Mouse (Mus musculus) hindbrain, embryonic 14.5 days (tissue): ENCODE data around the gene Havcr2. TPM values are rescaled to one million over a fixed set of nuclear protein-coding genes. Genes with fewer than 3 reads are reported as not detected.

Experiments
- ATAC-seq: fragments of 200-750 bp; cut with Nextera tagmentation; 2 replicates; pipeline ENCODE4 v1.8.0; 2017; ENCODE audit warnings: moderate number of reproducible peaks, mild to moderate bottlenecking, moderate TSS enrichment, moderate library complexity; ENCODE audit not compliant: low FRiP score
- DNase-seq: peaks from one replicate; pipeline ENCODE4 v3.0.0-alpha.2; 2015; ENCODE audit warnings: low spot score
- H3K27ac ChIP-seq: fragments of 300-500 bp; sonication (generic); 2 replicates; pipeline ENCODE4 v1.5.1; 2014; ENCODE audit warnings: mild to moderate bottlenecking, moderate library complexity
- H3K27me3 ChIP-seq: fragments of 300-500 bp; sonication (generic); 2 replicates; pipeline ENCODE4 v1.6.1; 2014; ENCODE audit warnings: mild to moderate bottlenecking, low read length, mixed read lengths; ENCODE audit not compliant: control insufficient read depth, insufficient read depth
- H3K36me3 ChIP-seq: fragments of 300-500 bp; sonication (generic); replicated peaks from 2 replicates; pipeline ENCODE4 v1.6.1; 2014; ENCODE audit not compliant: control insufficient read depth, insufficient read depth
- H3K4me1 ChIP-seq: fragments of 300-500 bp; sonication (generic); replicated peaks from 2 replicates; pipeline ENCODE4 v1.6.1; 2014; ENCODE audit warnings: antibody characterized with exemption, low read length, mixed read lengths; ENCODE audit not compliant: control insufficient read depth, insufficient read depth
- H3K4me2 ChIP-seq: fragments of 300-500 bp; sonication (generic); replicated peaks from 2 replicates; pipeline ENCODE4 v1.6.1; 2014; ENCODE audit warnings: mild to moderate bottlenecking, moderate library complexity
- H3K4me3 ChIP-seq: fragments of 300-500 bp; sonication (generic); replicated peaks from 2 replicates; pipeline ENCODE4 v1.5.1; 2014; ENCODE audit warnings: mild to moderate bottlenecking, low read length
- H3K9ac ChIP-seq: fragments of 300-500 bp; sonication (generic); 2 replicates; pipeline ENCODE4 v1.6.1; 2014
- H3K9me3 ChIP-seq: fragments of 300-500 bp; sonication (generic); 2 replicates; pipeline ENCODE4 v1.6.1; 2016; ENCODE audit warnings: low read length; ENCODE audit not compliant: control insufficient read depth
- WGBS: fragments of 180-500 bp; shearing (Covaris S2); extraction: QIAGEN DNeasy Blood & Tissue Kit; methylation state at CpG from one replicate; pipeline ENCODE4 v1.1.7; 2014; 5-methylcytosine and 5-hydroxymethylcytosine counted together
- polyA plus RNA-seq: library from polyadenylated mRNA; unstranded; fragments of >200 nt; fragmentation: Nextera tagmentation; extraction: Ambion mirVana; gene quantifications from 2 replicates; pipeline ENCODE4 v1.2.1, GENCODE M21; 2014

Havcr2 gene
- polyA plus RNA-seq, 1 experiment from 2014 or later = 0.23 TPM

GRCm38 (mm10) chr11:46431129-46431528 lies 23.6 kb upstream of the Havcr2 start:
- peak; percentile 91 for ATAC-seq
- Histone ChIP-seq H3K9me3 (no peaks in the 10 kb centered on the region), H3K36me3 (no peaks in the 10 kb centered on the region), H3K27ac (no peak overlapping the region; the same call in 1 of the 2 replicates), H3K9ac (no peak overlapping the region), H3K4me2 (no peak overlapping the region), H3K27me3 (no peaks in the 10 kb centered on the region), H3K4me1 (no peaks in the 10 kb centered on the region; the same call in 1 of the 2 replicates), H3K4me3 (no peak overlapping the region)
- 32% methylated on average over 3 of the region's 3 CpGs for WGBS
- DNase-seq = peak; percentile 87

DNA sequence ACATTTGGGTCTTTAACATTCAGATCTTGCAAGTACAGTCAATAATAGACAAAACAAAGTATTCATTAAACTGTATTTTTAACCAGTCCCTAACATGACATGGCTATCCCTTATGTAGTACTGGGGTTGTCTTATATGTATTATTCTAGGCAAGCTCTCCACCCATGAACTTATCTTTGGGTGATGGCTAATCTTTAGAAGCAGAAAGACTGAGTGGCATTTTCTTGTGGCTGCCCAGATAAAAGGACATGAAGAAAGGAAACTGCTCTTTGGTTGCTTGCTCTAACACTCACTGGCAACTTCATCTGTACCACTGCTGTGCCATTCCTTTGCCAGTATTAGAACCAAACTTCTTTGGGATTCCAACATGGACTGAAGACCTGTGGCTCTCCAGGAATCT lies 19.4 kb upstream of the Havcr2 start:
- no peak for DNase-seq
- H3K27me3 ChIP-seq = no peaks in the 10 kb centered on the region
- no peak overlapping the region for H3K4me3 ChIP-seq
- H3K27ac ChIP-seq = no peak overlapping the region
- no peak for ATAC-seq
- peaks cover 9% of the 10 kb centered on the region; the same call in 1 of the 2 replicates for H3K36me3 ChIP-seq
- no peak overlapping the region for H3K4me2 ChIP-seq
- no peaks in the 10 kb centered on the region for H3K9me3 ChIP-seq
- H3K4me1 ChIP-seq = peaks cover 5% of the 10 kb centered on the region
- H3K9ac ChIP-seq = no peak overlapping the region

GRCm38 (mm10) chr11:46436760-46437458 lies 17.8 kb upstream of the Havcr2 start, which contains the start of gene Med7:
Med7 (plus strand) TSS chr11:46436925.
- H3K36me3 ChIP-seq = peaks cover 21% of the 10 kb centered on the region
- WGBS = under 1% methylated on average over 58 of the region's 59 CpGs
- peak within 1 kb of the TSS; percentile 76 for H3K9ac ChIP-seq
- no peaks in the 10 kb centered on the region for H3K9me3 ChIP-seq
- peak within 1 kb of the TSS; percentile 79 for H3K4me3 ChIP-seq
- H3K4me1 ChIP-seq = peaks cover 5% of the 10 kb centered on the region
- H3K4me2 ChIP-seq = peak within 1 kb of the TSS; percentile 93
- DNase-seq = peak; percentile 91
- H3K27ac ChIP-seq = peak within 1 kb of the TSS; percentile 79
- peak; percentile 99 for ATAC-seq
- H3K27me3 ChIP-seq = no peaks in the 10 kb centered on the region

DNA sequence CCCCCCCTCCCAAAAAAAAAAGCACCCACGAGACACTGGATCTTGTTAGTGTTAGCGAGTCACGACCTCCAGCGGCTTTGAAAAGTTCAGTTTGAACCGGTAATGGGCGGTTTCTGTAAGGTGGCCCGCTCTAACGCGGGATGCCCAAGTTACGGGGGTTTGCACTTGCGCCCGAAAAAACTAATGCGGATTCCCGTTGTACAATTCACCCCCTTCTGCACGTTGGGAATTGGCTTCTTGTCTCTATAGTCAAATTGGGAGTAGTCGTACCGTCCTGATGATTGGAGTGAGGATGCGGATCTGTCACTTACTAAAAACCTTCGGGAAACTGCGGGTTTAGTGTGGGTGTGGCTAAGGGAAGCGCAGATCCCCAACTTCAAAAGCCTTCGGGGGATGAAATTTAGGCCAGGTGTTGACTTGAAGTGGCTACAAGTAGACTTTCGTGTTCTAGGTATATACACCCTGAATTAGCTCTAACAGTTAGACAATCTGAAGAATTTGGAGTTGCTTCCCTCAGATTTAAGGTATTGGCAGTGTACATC lies 17.2 kb upstream of the Havcr2 start:
- ATAC-seq (no peak), DNase-seq (peak; percentile 49)
- peak overlapping the region; percentile 93 for H3K4me2 ChIP-seq
- peaks cover 27% of the 10 kb centered on the region for H3K36me3 ChIP-seq
- peaks cover 5% of the 10 kb centered on the region for H3K4me1 ChIP-seq
- H3K4me3 ChIP-seq = peak overlapping the region; percentile 79
- 2% methylated on average over 23 of the region's 23 CpGs for WGBS
- H3K27ac ChIP-seq = no peak overlapping the region
- no peaks in the 10 kb centered on the region for H3K27me3 ChIP-seq
- H3K9ac ChIP-seq = peak overlapping the region; percentile 76
- H3K9me3 ChIP-seq = no peaks in the 10 kb centered on the region

DNA sequence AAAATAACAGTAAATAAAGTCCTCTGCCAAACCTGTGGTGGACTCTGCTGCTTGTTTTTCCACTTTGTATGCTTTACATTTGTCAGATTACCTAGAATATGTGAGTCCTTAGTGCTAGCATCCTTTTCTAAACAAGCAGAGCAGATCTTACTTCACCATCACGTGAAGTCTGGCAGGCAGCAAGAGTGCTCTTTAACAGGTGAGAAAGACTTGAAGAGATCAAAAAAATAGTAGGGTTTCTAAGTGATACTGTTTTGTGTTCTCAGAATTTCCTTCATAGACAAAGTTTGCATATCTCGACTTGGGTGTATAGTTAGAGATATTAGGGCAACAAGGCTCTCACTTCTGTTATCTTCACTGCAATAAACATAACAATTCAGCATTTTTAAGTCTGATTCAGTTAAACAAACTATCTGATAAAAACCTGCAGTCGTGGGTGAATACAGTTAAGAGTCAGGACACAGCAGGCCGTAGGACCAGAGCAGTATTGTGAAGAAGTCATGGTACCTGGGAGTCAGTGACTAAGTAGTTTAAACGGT lies 15.7 kb upstream of the Havcr2 start:
- Histone ChIP-seq H3K4me3 (no peak overlapping the region), H3K9ac (no peak overlapping the region), H3K9me3 (no peaks in the 10 kb centered on the region), H3K27me3 (no peaks in the 10 kb centered on the region), H3K4me2 (no peak overlapping the region), H3K36me3 (peaks cover 40% of the 10 kb centered on the region), H3K4me1 (peaks cover 5% of the 10 kb centered on the region), H3K27ac (no peak overlapping the region)
- DNase-seq (no peak), ATAC-seq (no peak)
- 93% methylated on average over 5 of the region's 5 CpGs for WGBS

DNA sequence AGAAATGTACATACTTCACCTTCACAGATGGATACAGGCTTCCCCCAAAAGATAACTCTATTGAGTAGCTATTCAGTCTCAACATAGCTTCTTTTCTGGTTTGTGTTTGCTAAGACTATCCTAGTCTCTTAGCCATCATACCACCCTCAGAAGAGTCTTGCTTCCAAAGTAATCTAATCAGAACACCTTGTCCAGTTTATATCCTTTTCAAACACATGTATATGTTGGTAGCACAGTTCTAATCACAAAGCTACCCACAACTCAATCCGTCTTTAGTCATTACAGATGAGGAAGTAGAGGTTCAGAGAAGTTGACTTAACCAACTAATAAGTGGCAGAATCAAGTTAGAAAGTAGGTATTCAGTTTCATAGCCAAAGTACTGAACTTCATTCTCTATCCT lies 13.0 kb upstream of the Havcr2 start:
- Histone ChIP-seq H3K9me3 (no peaks in the 10 kb centered on the region), H3K4me2 (no peak overlapping the region), H3K4me3 (no peak overlapping the region), H3K27me3 (no peaks in the 10 kb centered on the region), H3K4me1 (peaks cover 5% of the 10 kb centered on the region), H3K9ac (no peak overlapping the region), H3K27ac (no peak overlapping the region), H3K36me3 (peaks cover 43% of the 10 kb centered on the region)
- DNase-seq (no peak), ATAC-seq (no peak)
- 95% methylated on average over 1 of the region's 1 CpGs for WGBS

- Histone ChIP-seq H3K9me3 (no peaks in the 10 kb centered on the region), H3K4me3 (no peak overlapping the region), H3K4me2 (no peak overlapping the region), H3K9ac (no peak overlapping the region), H3K4me1 (no peaks in the 10 kb centered on the region; the same call in 1 of the 2 replicates), H3K27ac (no peak overlapping the region), H3K36me3 (peaks cover 43% of the 10 kb centered on the region), H3K27me3 (no peaks in the 10 kb centered on the region)
- no peak for ATAC-seq
- 94% methylated on average over 1 of the region's 1 CpGs for WGBS
- no peak for DNase-seq
These were observed 11.6 kb upstream of the Havcr2 start for GRCm38 (mm10) chr11:46443152-46443551.

GRCm38 (mm10) chr11:46443979-46444378 lies 10.8 kb upstream of the Havcr2 start:
- ATAC-seq = no peak
- H3K4me3 ChIP-seq = no peak overlapping the region
- no peak overlapping the region for H3K27ac ChIP-seq
- H3K9me3 ChIP-seq = no peaks in the 10 kb centered on the region
- 94% methylated on average over 5 of the region's 5 CpGs for WGBS
- peaks cover 38% of the 10 kb centered on the region for H3K36me3 ChIP-seq
- no peaks in the 10 kb centered on the region for H3K27me3 ChIP-seq
- DNase-seq = peak; percentile 13
- H3K4me1 ChIP-seq = no peaks in the 10 kb centered on the region
- H3K4me2 ChIP-seq = no peak overlapping the region
- no peak overlapping the region for H3K9ac ChIP-seq

DNA sequence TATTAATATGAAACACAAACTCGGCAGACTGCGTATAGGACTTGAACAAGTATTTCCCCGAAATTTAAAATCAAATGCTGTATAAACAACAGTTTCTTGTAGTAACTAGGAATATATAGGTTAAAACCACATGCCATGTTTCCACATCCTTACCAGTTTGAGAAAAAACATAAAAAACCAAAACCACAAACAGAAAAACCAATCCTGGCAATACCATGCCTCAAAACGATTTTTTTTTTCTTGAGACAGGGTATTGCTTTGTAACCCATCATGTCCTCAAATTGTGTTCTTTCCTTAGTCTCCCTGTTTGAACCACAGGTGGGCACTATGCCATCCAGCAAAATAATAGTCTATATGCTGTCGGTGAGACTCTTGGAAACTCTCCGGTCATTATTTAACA lies 8.6 kb upstream of the Havcr2 start:
- Histone ChIP-seq H3K4me3 (no peak overlapping the region), H3K9ac (no peak overlapping the region), H3K9me3 (no peaks in the 10 kb centered on the region), H3K4me2 (no peak overlapping the region), H3K27ac (no peak overlapping the region), H3K27me3 (no peaks in the 10 kb centered on the region), H3K4me1 (no peaks in the 10 kb centered on the region), H3K36me3 (peaks cover 26% of the 10 kb centered on the region)
- WGBS = 93% methylated on average over 6 of the region's 6 CpGs
- ATAC-seq = no peak
- no peak for DNase-seq
